Mouse (Mus musculus): ENCODE results near the gene Rab3d.

The Rab3d gene

DNA sequence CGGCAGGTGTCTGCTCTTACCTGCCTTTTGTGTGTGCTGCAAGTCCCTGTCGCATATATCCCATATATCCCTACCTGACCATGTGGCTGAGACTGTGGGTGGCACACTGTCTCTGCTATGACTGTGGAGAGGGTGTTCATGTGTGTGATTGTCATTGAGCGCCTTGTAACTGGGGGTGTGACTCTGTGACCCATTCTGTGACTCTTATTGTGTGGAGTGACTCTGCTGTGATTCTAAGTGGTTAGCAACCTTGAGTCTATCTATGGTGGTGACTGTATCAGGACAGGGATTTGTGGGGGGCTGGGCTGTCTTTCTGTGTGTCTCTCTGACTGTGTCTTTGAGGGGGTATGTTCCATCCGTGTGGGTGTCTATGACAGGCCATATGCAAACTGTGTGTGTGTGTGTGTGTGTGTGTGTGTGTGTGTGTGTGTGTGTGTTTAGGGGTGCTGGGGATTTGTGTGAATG, 19.8 kb upstream of the Rab3d start:
- DNase-seq (ENCODE audit: low spot score in 2 of 2), result peak in 1 of 2 experiments; percentile 49

DNA sequence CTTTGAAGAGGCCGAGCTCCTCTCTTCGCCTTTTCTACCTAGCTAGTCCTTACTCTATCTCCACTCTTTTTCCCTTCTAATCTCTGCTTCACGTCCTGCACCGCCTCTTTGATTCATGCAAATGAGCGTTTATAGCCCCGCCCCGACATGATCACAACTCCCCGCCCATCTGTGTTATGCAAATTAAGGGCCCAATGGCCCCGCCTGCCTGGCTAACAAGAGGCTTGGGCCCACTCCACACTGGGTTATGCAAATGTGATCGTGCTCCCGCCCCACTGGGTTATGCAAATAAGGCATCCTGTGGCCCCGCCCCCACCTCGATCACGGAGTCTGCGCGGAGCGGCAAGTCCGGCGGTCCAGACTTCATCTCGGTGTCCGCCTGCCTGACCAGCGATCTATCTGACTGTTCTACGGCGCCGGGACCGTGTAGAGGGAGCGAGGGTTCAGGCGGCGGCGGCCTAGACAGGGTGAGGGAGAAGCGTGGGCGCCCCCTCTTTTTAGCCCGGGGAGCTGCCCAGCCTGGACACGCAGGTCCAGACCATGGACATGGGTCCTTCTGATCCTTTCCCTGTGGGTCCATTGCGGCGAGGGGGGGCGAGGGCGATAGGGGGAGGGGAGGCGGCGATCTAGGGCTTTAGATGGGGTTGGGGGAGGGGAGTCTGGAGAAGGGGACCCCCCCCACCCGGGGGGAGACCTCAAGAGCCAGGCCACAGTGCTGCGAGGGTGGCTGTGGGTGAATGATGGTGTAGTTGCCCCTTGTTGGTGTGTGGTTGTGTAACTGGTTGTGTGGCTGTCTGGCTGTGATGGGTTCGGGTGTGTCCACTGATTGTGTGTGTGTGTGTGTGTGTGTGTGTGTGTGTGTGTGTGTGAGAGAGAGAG, 18.9 kb upstream of the Rab3d start, which contains the start of gene Plppr2:
Plppr2 (plus strand) TSS at position 342 of the 879 bp plus-strand sequence.
- peak; percentile 98 for DNase-seq (ENCODE audit: low spot score in 2 of 2)

DNA sequence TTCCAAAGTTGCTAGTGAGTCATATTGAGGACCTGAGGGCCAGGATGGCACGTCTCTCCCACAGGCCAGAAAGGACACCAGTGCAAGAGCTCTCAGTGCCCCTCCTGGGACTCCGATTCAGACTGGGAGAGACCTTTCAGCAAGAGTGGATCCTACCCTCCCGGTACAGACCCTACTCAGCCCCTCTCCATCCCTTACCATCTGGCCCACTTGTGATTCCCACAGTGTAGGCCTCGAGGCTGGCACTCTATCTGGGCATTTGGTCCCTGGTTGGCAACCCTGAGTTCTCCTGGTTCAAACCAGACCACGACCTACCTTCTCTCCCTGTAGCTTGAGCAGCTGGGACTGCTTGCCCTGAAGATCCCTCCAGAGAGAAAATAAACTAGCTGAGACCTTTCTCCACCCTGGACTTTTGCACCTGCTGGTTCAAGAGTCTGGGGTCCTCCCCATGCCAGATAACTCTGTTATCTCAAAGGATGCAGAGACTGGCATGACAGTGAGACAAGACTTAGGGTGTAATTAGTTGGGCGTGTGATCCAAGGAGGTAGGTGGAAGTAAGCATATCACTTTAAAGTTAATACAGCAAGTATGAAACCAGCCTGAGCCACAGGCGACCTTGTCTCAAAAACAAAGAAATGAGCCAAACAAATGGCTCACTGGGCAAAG, 17.6 kb upstream of the Rab3d start:
- no peak for DNase-seq (ENCODE audit: low spot score in 2 of 2)

DNA sequence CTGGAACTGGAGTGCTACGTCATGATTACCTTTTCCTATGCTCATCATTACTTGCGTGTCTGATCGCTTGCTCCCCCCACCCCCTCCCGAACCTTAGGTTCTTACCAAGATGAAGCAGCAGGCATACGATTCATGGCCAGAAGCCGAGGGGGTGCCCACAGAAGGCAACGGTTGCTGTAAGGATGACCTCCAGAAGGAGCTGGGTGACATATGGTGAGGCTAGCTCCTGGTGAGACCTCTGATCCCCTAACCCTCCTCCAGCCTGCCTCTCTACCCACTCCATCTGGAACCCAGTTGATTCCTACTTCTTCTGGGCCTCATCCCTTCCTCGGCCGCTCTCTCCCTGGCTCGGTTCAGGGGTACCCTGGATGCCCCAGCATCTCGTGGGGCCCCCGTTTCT, 16.0 kb upstream of the Rab3d start:
- no peak for DNase-seq (ENCODE audit: low spot score in 2 of 2)

DNA sequence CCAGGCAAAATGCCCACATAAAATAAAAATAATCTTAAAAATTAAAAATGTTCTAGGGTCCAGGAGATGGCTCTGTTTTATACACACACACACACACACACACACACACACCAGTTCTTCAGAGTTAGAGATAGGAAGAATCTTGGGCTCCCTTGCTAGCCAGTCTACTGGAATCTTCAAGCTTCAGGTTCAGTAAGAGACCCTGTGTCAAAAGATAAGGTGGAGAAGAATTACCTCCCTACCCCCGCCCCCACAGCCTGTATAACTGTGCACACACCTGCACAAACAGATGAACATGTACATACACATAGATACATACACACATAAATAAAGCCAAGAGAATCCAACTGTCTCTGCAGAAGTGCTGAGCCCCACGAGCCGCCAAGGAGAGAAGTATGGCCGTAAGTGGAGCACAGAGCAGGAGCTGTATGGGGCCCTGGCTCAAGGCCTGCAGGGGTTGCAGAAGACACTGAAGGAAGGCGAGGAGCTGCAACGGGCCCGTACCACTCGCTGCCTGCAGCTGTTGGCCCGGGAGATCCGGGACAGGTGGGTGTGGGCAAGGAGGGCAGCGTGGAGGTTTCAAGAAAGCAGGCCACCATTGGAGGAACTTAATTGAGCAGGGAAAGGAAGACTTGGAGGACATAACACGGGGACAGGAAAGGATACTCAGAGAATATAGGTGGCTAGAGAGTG, 14.6 kb upstream of the Rab3d start:
- no peak for DNase-seq (ENCODE audit: low spot score in 2 of 2)

DNA sequence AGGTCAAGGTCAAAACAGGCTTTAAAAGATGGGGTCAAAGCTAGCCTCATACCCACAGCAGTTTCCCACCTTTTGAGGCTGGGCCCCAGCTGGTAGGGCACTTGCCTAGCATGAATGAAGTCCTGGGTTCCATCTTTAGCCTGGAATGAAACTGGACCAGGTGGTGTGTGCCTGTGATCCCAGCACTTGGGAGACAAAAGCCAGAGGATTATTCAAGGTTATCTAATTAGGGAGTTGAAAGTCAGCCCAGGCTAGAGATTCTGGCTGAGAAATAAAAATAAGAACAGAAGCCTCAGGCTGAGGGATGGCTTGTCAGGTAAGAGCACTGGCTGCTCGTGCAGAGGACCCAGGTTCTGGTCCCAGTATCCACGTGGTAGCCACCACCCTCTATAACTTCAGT, 14.0 kb upstream of the Rab3d start:
- no peak for DNase-seq (ENCODE audit: low spot score in 2 of 2)

DNA sequence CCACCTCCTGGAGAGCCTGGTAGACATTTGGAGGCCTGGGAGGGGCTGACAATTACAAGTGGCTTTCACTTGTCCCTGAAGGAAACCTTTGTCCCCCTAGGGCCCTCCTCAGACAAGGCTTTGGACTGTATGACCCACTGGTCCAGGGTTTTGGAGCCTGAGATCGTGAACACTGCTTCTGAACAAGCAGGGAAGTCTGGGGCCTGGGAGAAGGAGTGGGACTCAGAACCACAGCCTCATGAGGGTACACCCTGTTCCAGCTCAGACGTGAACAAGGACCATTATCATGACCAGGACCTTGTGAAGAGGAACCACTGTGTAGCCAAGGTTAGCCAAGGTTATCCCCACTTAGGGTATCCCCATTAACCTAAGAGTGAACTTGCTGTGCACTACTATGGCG, 11.2 kb upstream of the Rab3d start:
- no peak for DNase-seq (ENCODE audit: low spot score in 2 of 2)

DNA sequence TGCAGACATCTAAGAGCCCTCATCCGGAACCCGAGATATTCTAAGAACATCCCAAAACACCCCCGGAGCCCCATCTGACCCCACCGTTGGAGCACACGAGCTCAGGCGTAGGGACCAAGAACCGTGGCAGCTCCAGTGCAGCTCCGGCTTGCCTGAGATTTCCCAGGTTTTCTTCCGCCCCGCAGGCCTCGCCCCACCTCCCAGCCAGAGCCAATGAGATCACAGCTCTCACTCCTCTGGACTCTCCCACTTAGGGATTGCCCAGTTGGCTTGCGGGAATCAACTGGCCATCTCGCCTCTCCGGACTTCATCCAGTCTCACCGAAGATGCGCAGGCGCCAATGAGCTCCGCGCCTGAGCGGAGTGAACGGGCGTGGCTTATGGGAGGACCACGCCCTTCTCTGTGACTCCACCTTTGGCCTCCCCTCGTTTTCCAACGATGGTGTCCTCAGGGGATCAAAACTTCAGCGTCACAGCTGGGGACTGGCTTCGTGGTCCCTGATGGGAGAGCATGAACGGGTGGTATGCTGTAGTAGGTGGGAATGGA, 9.3 kb upstream of the Rab3d start, which contains the start of the genes Ccdc159 and Tmem205:
Ccdc159 (plus strand) TSS at position 264 of the 546 bp plus-strand sequence.
Tmem205 (minus strand) TSS at position 349 of the 546 bp plus-strand sequence.
- DNase-seq (ENCODE audit: low spot score in 2 of 2), result peak; percentile 94 to 96

DNA sequence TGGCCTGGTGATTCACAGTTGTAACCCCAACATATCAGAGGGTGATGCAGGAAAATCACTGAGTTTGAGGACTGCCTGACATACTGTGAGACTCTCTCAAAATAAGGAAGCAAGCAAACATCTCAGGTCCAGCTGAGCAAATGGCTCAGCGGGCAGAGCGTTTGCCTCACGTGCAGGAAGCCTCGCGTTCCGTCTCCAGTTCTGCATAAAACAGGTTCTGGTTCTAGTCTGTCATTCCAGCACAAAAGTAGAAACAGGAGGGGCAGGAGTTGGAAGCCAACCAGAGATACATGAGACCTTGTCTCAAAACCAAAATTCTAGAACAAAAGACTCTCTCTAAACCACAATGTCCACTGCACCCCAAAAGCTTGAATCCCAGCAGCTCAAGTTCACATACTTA, 8.8 kb upstream of the Rab3d start:
- no peak for DNase-seq (ENCODE audit: low spot score in 2 of 2)

DNA sequence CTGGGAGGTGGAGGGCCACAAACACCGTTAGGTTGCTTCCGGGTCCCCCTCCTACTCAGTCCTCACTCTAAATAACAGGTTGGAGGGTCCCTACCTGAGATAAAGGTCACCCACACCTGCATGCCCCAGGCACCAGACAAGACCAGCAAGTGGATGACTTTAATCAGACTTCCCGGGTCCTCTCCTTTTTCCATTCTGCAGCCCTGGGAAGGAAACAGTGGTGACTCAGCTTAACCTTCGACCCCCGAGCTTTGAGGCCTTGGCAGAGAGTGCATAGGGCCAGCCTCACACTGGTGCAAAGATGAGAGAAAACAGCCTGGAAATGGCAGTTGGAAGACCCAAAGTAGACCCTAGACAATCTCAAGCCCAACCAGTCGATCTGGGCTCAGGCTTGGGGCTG, 8.2 kb upstream of the Rab3d start:
- no peak for DNase-seq (ENCODE audit: low spot score in 2 of 2)

DNA sequence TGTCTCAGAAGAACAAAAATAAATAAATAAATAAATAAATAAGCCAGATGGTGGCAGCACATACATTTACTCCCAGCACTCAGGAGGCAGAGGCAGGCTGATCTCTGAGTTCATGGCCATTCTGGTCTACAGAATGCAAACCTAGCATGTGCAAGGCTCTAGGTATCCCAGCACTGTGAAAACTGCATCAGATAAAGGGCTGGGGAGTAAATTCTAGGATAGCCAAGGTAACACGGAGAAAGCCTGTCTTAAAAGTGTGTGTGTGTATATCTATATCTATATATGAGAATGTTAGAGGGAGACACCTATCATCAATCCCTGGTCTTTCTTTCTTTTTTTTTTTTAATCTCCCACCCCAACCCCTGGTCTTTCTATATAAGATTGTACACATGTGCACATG, 7.5 kb upstream of the Rab3d start:
- no peak for DNase-seq (ENCODE audit: low spot score in 2 of 2)

DNA sequence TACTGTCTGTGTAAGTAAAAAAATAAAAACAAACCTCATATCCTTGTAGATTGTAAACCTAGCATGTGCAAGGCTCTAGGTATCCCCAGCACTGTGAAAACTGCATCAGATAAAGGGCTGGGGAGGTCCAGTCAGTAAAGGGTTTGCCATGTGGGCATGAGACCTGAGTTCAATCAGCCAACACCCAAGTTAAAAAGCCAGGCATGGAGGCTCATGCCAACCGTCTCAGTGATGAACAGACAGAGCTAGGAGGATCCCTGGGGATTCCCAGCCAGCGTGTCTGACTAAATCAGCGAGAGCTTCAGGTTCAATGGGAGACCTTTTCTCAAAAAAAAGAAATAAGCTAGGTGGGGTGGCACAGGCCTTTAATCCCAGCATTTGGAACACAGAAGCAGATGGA, 7.0 kb upstream of the Rab3d start:
- no peak for DNase-seq (ENCODE audit: low spot score in 2 of 2)

DNA sequence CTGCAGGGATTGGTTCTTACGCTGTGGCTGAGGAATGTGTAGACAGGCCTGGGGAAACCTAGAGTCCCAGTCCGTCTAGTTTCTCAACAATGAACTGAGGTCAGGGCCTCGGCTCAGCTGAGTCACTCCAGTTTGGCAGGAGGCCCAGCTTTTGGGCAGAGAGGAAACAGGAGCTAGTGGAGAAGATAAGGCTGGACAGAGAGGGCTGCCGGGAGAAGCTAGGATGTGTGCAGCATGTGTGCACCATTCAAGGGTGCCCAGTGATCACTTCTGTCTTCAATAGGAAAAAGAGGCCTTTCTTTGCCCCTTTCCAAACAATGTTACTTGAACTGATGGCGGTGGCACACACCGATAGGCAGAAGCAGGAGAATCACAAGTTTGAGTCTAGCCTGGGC, 6.1 kb upstream of the Rab3d start:
- DNase-seq (ENCODE audit: low spot score in 2 of 2), result no peak

DNA sequence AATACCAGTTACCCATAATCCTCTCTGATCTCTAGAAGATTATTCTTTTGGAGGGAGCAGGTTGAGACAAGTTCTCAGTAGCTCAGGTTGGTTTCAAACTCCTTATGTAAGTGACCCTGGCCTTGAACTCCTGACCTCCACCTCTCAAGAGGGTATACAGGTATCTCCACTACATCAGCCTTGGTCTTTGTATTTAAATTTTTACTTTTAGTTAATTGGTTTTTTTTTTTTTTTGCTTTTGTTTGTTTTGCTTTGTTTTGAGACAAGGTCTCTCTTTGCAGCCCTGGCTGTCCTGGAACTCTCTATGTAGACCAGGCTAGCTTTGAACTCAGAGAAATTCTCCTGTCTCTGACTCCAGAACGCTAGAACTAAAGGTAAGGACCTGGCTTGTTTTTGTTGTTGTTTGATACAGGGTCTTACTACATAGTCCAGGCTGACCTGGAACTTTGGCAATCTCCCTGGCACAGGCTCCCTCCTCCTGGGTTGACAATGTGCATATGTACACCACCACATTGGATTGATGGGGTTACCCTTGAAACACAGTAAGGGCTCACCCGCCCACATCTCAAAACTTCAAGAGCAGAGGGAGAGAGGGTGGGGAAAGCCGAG, 5.6 kb upstream of the Rab3d start:
- no peak for DNase-seq (ENCODE audit: low spot score in 2 of 2)

DNA sequence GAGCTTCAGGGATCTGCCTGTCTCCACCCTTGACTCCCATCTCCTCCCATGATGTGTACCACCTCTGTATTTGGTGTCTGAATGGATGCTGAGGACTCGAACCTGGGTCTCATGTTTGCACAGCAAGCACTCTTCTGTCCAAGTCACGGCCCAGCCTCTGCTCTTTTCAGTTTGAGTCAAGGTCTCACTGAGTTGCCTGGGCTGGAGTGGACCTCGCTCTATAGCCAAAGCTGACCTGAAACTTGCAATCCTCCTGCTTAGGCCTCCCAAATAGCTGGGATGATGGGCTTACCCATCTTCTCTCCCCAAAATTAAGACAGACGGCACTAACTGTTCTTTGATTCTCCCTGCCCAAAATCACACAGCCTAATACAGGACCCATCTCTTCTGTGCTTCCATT, 5.0 kb upstream of the Rab3d start:
- DNase-seq (ENCODE audit: low spot score in 2 of 2), result no peak

DNA sequence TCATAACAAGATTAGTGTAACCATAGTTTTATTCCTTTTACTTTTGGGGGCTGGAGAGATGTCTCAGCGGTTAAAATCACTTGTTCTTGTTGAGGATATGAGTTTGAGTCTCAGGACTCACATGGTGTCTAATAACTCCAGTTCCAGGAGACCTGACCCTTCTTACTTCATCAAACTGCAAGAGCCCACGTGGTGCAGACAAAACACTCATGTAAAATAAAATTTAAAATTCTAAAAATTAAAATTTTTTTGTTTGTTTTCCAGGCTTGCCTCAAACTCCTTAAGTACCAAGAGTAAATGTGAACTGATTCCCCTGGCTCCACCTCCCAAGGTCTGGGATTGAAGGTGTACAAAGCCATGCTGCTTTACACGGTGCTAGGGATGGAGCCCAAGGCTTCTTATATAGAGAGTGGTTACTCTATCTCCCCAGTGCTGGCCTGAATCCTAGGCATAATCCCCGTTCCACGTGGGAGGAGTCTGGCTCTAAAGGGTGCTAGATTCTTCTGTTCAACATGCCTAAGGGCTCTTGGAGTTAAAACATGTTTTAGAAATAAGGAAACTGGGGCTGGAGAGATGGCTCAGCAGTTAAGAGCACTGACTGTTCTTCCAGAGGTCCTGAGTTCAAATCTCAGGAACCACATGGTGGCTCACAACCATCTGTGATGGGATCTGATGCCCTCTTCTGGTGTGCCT, 846 bp upstream of the Rab3d start:
- no peak for DNase-seq (ENCODE audit: low spot score in 2 of 2)

DNA sequence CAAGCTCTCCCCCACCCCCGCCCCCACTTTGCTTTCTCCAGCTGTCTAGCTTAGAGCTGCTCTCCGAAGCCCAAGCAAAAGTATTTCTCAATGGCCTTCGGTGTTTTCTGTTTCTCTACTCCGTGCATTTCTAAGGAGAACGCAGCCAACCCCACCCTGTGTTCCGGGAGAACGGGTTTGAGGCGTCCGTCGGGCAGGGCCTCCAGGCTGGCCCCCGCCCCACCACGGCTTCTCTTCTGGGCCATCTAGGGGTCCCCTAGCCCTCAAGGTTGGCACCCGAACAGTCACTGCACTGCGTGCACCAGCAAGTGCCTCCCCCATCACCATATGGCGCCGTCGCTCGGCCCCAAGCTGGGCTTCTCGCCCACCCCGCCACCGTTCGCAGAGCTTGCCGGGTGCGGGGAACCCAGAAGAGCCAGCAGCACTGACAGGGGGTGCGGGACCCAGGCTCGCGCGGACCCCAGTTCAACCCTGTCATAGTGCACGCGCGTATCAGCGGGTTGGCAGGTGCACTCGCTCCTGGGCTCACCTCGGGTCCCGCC, 428 bp downstream of the Rab3d start:
- DNase-seq (ENCODE audit: low spot score in 2 of 2), result peak; percentile 73 to 81

DNA sequence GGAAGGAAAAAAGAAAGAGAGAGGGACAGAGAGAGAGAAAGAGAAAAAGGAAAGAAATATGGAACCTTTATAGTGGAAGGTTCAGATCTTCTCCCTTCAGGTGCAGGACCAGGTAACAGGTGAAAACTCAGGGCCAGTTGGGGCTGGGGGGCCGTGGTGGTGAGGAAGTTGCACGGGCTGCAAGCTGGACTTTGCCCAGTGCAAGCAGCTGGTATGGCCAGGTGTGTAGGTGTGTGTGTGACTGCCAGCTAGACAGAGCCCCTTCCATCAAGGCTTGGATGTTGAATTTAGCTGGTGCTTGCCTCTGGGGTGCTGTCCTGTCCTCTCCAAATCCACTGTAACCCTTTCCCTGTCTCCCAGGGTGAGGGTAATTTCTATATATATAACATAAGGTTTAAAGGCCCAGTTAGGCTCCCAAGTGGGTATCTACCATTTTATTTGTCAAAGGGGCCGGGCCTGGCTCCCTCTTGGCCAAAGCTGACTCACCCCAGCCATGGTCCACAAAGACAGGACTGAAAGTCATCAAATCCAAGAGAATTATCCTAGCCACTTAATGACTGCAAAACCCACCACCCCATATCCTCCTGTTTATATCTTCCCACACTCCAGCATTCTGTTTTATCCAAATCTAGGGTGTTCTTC, 1.0 kb downstream of the Rab3d start:
- DNase-seq (ENCODE audit: low spot score in 2 of 2), result no peak

DNA sequence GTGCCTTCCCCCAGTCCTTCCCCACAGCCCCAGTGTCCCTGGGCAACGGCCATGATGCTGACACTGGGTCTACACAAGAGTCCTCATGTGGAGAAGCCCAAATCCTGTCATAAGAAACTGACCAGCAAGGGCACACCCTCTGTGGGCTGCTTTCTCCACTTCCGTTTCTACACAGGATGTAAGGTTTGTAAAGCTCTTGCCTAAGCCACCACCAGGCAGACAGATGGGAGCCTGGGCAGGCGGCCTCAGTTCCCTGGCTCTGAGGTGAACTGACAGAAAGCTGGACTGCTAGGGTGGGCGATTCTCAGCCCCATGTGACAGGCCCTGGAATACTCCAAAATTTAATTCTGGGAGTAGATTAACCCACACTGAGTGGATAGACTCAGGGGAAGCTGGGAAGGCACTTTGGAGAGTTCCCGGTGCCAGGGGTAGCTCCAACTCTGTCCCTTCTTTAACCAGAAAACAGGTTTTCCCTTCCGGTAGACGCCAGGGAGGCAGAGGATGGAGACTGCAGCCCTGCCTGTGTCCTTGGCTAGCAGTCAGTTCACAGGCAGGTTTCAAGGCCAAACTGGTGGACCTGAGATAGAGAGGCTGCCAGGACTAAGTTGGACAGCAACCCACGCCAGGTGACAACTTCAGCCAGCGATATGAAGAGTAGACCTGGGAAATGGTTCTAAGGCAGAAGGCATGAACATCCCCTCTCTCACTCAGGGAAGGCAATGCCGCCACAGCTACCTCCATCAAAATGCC, 8.3 kb downstream of the Rab3d start:
- no peak for DNase-seq (ENCODE audit: low spot score in 2 of 2)
